Mouse (Mus musculus) limb, embryonic 10.5 days (tissue): Measurements from ENCODE around the gene Polk. TPM values are rescaled to one million over a fixed set of nuclear protein-coding genes. Genes with fewer than 3 reads are reported as not detected.

Experiments used
- DNase-seq: peaks from one replicate; pipeline ENCODE4 v3.0.0-alpha.2; 2017; ENCODE audit warnings: low spot score
- H3K27ac ChIP-seq: fragments of 300-500 bp; sonication (generic); 2 replicates; pipeline ENCODE4 v1.5.1; 2016; ENCODE audit warnings: mild to moderate bottlenecking
- H3K27me3 ChIP-seq: fragments of 300-500 bp; sonication (generic); 2 replicates; pipeline ENCODE4 v1.6.1; 2016; ENCODE audit warnings: low read depth, mild to moderate bottlenecking; ENCODE audit not compliant: poor library complexity, severe bottlenecking
- H3K36me3 ChIP-seq: fragments of 300-500 bp; sonication (generic); 2 replicates; pipeline ENCODE4 v1.6.1; 2016; ENCODE audit warnings: mild to moderate bottlenecking, moderate library complexity
- H3K4me1 ChIP-seq: fragments of 300-500 bp; sonication (generic); 2 replicates; pipeline ENCODE4 v1.6.1; 2016
- H3K4me3 ChIP-seq: fragments of 300-500 bp; sonication (generic); 2 replicates; pipeline ENCODE4 v1.5.1; 2016; ENCODE audit warnings: mild to moderate bottlenecking, moderate library complexity
- H3K9me3 ChIP-seq: fragments of 300-500 bp; sonication (generic); replicated peaks from 2 replicates; pipeline ENCODE4 v1.6.1; 2016; ENCODE audit warnings: mild to moderate bottlenecking
- WGBS: fragments of 180-500 bp; shearing (Covaris S2); methylation state at CpG from one replicate; pipeline ENCODE4 v1.1.7; 2016; 5-methylcytosine and 5-hydroxymethylcytosine counted together
- polyA plus RNA-seq: library from polyadenylated mRNA; unstranded; fragments of >200 nt; fragmentation: Nextera tagmentation; extraction: Ambion mirVana; gene quantifications from 2 replicates; pipeline ENCODE4 v1.2.1, GENCODE M21; 2016

Gene Polk
- polyA plus RNA-seq, 1 experiment from 2014 or later, result 9.1 TPM

GRCm38 (mm10) chr13:96544506-96544905 lies 2.1 kb upstream of the Polk start:
- no peak for DNase-seq
- Histone ChIP-seq H3K27ac (no peak overlapping the region), H3K4me3 (no peak overlapping the region), H3K27me3 (no peaks in the 10 kb centered on the region), H3K4me1 (peaks cover 16% of the 10 kb centered on the region), H3K36me3 (peaks cover 3% of the 10 kb centered on the region), H3K9me3 (no peaks in the 10 kb centered on the region)
- 79% methylated on average over 2 of the region's 2 CpGs for WGBS

GRCm38 (mm10) chr13:96542901-96543891 lies 817 bp upstream of the Polk start:
- Histone ChIP-seq H3K4me3 (peak overlapping the region; percentile 81), H3K27me3 (no peaks in the 10 kb centered on the region), H3K4me1 (peaks cover 16% of the 10 kb centered on the region), H3K36me3 (no peaks in the 10 kb centered on the region), H3K27ac (peak overlapping the region; percentile 91), H3K9me3 (no peaks in the 10 kb centered on the region)
- under 1% methylated on average over 57 of the region's 73 CpGs for WGBS
- peak; percentile 77 for DNase-seq

- H3K27me3 ChIP-seq, result no peaks in the 10 kb centered on the region
- H3K36me3 ChIP-seq, result no peaks in the 10 kb centered on the region
- H3K9me3 ChIP-seq, result no peaks in the 10 kb centered on the region
- H3K4me1 ChIP-seq, result peaks cover 16% of the 10 kb centered on the region
- peak overlapping the region; percentile 81 for H3K4me3 ChIP-seq
- DNase-seq, result no peak
- H3K27ac ChIP-seq, result no peak overlapping the region
- WGBS, result 49% methylated on average over 2 of the region's 2 CpGs
Measured at GRCm38 (mm10) chr13:96541381-96541780, 998 bp downstream of the Polk start.

GRCm38 (mm10) chr13:96538103-96538502 lies 4.3 kb downstream of the Polk start:
- Histone ChIP-seq H3K36me3 (no peaks in the 10 kb centered on the region), H3K9me3 (no peaks in the 10 kb centered on the region), H3K4me1 (peaks cover 8% of the 10 kb centered on the region), H3K4me3 (no peak overlapping the region), H3K27ac (no peak overlapping the region), H3K27me3 (no peaks in the 10 kb centered on the region)
- no peak for DNase-seq
- 79% methylated on average over 3 of the region's 3 CpGs for WGBS

- DNase-seq, result no peak
- no peak overlapping the region for H3K27ac ChIP-seq
- H3K4me1 ChIP-seq, result peaks cover 8% of the 10 kb centered on the region; the same call in 1 of the 2 replicates
- WGBS, result 87% methylated on average over 5 of the region's 5 CpGs
- no peak overlapping the region for H3K4me3 ChIP-seq
- no peaks in the 10 kb centered on the region for H3K27me3 ChIP-seq
- no peaks in the 10 kb centered on the region for H3K36me3 ChIP-seq
- H3K9me3 ChIP-seq, result no peaks in the 10 kb centered on the region
Measured at GRCm38 (mm10) chr13:96536821-96537572, 5.4 kb downstream of the Polk start.

GRCm38 (mm10) chr13:96533742-96534141 lies 8.6 kb downstream of the Polk start:
- Histone ChIP-seq H3K9me3 (no peaks in the 10 kb centered on the region), H3K4me1 (no peaks in the 10 kb centered on the region), H3K36me3 (0 out of 2 replicates have a peak, but pooled peaks cover 2% of the 10 kb centered on the region), H3K4me3 (no peak overlapping the region), H3K27ac (no peak overlapping the region), H3K27me3 (no peaks in the 10 kb centered on the region)
- no peak for DNase-seq
- WGBS, result 73% methylated on average over 2 of the region's 2 CpGs

GRCm38 (mm10) chr13:96532176-96532575 lies 10.2 kb downstream of the Polk start:
- WGBS, result 93% methylated on average over 6 of the region's 6 CpGs
- no peak overlapping the region for H3K4me3 ChIP-seq
- H3K27ac ChIP-seq, result no peak overlapping the region
- H3K9me3 ChIP-seq, result no peaks in the 10 kb centered on the region
- no peaks in the 10 kb centered on the region for H3K27me3 ChIP-seq
- no peak for DNase-seq
- no peaks in the 10 kb centered on the region for H3K4me1 ChIP-seq
- 0 out of 2 replicates have a peak, but pooled peaks cover 5% of the 10 kb centered on the region for H3K36me3 ChIP-seq

- DNase-seq, result no peak
- WGBS, result 95% methylated on average over 9 of the region's 9 CpGs
- H3K27ac ChIP-seq, result no peak overlapping the region
Measured at GRCm38 (mm10) chr13:96530064-96530463, 12.3 kb downstream of the Polk start.

GRCm38 (mm10) chr13:96529542-96529941 lies 12.8 kb downstream of the Polk start:
- WGBS, result 92% methylated on average over 3 of the region's 3 CpGs
- H3K27ac ChIP-seq, result no peak overlapping the region
- H3K9me3 ChIP-seq, result no peaks in the 10 kb centered on the region
- DNase-seq, result no peak
- no peaks in the 10 kb centered on the region for H3K4me1 ChIP-seq
- H3K36me3 ChIP-seq, result 0 out of 2 replicates have a peak, but pooled peaks cover 5% of the 10 kb centered on the region
- no peak overlapping the region for H3K4me3 ChIP-seq
- no peaks in the 10 kb centered on the region for H3K27me3 ChIP-seq

More at GRCm38 (mm10) chr13:96530064-96530463, 12.3 kb downstream of the Polk start:
- Histone ChIP-seq H3K36me3 (0 out of 2 replicates have a peak, but pooled peaks cover 5% of the 10 kb centered on the region), H3K4me1 (no peaks in the 10 kb centered on the region), H3K9me3 (no peaks in the 10 kb centered on the region), H3K4me3 (no peak overlapping the region), H3K27me3 (no peaks in the 10 kb centered on the region)

- Histone ChIP-seq H3K27me3 (no peaks in the 10 kb centered on the region), H3K9me3 (no peaks in the 10 kb centered on the region), H3K36me3 (0 out of 2 replicates have a peak, but pooled peaks cover 5% of the 10 kb centered on the region), H3K4me3 (no peak overlapping the region), H3K4me1 (no peaks in the 10 kb centered on the region), H3K27ac (no peak overlapping the region)
- DNase-seq, result no peak
- 86% methylated on average over 3 of the region's 3 CpGs for WGBS
Measured at GRCm38 (mm10) chr13:96528776-96529175, 13.6 kb downstream of the Polk start.

GRCm38 (mm10) chr13:96527856-96528255 lies 14.5 kb downstream of the Polk start:
- Histone ChIP-seq H3K27me3 (no peaks in the 10 kb centered on the region), H3K9me3 (no peaks in the 10 kb centered on the region), H3K27ac (no peak overlapping the region), H3K4me3 (no peak overlapping the region), H3K4me1 (no peaks in the 10 kb centered on the region), H3K36me3 (0 out of 2 replicates have a peak, but pooled peaks cover 5% of the 10 kb centered on the region)
- 91% methylated on average over 11 of the region's 11 CpGs for WGBS
- DNase-seq, result no peak

- no peaks in the 10 kb centered on the region for H3K4me1 ChIP-seq
- no peaks in the 10 kb centered on the region for H3K9me3 ChIP-seq
- no peaks in the 10 kb centered on the region for H3K27me3 ChIP-seq
- 0 out of 2 replicates have a peak, but pooled peaks cover 5% of the 10 kb centered on the region for H3K36me3 ChIP-seq
- no peak overlapping the region for H3K27ac ChIP-seq
- 97% methylated on average over 3 of the region's 3 CpGs for whole genome bisulfite sequencing
- no peak overlapping the region for H3K4me3 ChIP-seq
- no peak for DNase-seq
Measured at GRCm38 (mm10) chr13:96527022-96527421, 15.4 kb downstream of the Polk start.
